Mouse (Mus musculus) olfactory bulb, adult 2 months (tissue): ENCODE measurements at regions not wholly inside any gene's neighbourhood (a gene's known extent, or its start where the extent isn't known, plus 50 kb on each side); places are given as distances from the start of the nearest gene placed in this dataset.

ENCODE experiments used
- H3K27ac ChIP-seq: fragments of 200-500 bp; 2 replicates; pipeline ENCODE4 v1.5.1; 2012; ENCODE audit warnings: low read depth, low read length; ENCODE audit not compliant: insufficient read depth
- H3K4me1 ChIP-seq: fragments of 200-500 bp; 2 replicates; pipeline ENCODE4 v1.6.1; 2012; ENCODE audit warnings: low read length; ENCODE audit not compliant: control insufficient read depth, insufficient read depth
- H3K4me3 ChIP-seq: fragments of 200-500 bp; 2 replicates; pipeline ENCODE4 v1.5.1; 2012; ENCODE audit warnings: mild to moderate bottlenecking, low read depth, low read length, moderate library complexity; ENCODE audit not compliant: insufficient read depth
- CTCF ChIP-seq: fragments of 200-500 bp; IDR thresholded peaks from 2 replicates; pipeline ENCODE4 v1.5.1; 2012; ENCODE audit warnings: low read depth, mild to moderate bottlenecking, low read length, moderate library complexity; ENCODE audit not compliant: insufficient read depth
- POLR2A ChIP-seq: fragments of 200-500 bp; IDR thresholded peaks from 2 replicates; pipeline ENCODE4 v1.6.1; 2012; ENCODE audit warnings: mild to moderate bottlenecking, low read depth, low read length, moderate library complexity; ENCODE audit not compliant: insufficient read depth
- WGBS: fragments of 180-500 bp; shearing (Covaris S2); methylation state at CpG from one replicate; pipeline ENCODE4 v1.1.7; 2018; 5-methylcytosine and 5-hydroxymethylcytosine counted together

DNA sequence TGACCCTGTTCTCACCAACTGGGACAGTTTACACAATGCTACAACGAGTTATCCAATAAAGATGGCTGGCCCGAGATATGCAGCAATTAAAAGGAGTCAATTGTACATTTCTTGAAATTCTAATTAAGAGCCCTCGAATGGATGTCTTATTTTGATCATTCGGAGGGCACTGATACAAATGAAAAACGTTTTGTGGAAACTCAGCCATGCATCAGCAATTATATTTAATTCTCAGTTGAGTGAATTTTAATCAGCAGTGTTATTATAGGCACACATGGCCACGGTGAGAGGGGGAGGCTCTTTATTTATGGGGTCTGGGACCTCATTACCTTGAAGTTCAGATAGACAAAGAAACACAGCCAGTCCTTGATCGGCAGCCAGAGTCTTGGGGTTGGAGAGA, 471.3 kb upstream of the Kcnab2 start:
- 38% methylated on average over 7 of the region's 7 CpGs for WGBS
- no peak overlapping the region for H3K4me3 ChIP-seq
- peaks cover 12% of the 10 kb centered on the region for H3K4me1 ChIP-seq
- TF ChIP-seq CTCF (no peak), POLR2A (no peak)
- H3K27ac ChIP-seq = no peak overlapping the region

DNA sequence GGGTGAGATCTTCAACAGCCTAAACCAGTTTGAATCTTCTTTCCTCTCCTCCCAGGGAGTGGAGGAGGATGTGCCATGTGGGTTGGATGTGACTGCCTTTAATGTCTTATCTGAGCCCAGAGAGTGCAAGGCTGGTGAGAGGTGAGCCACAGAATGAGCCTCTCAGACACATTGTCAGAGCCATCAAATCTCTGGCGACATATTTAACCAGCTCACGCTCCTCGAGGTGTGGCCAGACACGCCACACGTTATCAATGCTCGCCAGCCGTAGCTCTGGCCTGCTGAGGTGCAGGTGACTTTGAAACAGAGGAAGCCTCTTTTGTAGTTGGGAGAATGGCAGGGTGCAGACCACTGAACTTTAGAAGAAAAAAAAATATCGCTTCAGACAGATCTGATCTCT, 463.5 kb upstream of the Kcnab2 start:
- TF ChIP-seq CTCF = no peak
- no peak for TF ChIP-seq POLR2A
- no peak overlapping the region for H3K4me3 ChIP-seq
- H3K27ac ChIP-seq = no peak overlapping the region
- WGBS = 93% methylated on average over 8 of the region's 8 CpGs
- H3K4me1 ChIP-seq = no peaks in the 10 kb centered on the region

DNA sequence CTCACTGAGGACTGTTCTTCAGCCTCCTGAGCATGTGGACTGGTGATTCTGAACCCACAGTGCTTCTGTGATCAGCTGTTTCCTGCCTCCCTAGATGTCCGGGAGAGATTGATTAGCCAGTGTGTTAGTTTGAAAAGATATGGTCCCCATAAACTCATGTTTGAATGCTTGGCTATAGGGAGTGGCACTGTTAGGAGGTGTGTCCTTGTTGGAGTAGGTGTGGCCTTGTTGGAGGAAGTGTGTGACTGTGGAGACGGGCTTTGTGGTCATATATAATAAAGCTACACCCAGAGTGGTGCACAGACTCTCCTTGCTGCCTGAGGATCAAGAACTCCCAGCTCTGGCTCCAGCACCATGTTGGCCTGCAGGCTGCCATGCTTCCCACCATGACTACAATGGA, 458.9 kb upstream of the Kcnab2 start:
- Histone ChIP-seq H3K27ac (no peak overlapping the region), H3K4me1 (no peaks in the 10 kb centered on the region), H3K4me3 (no peak overlapping the region)
- 87% methylated on average over 2 of the region's 2 CpGs for WGBS
- TF ChIP-seq POLR2A (no peak), CTCF (no peak)

DNA sequence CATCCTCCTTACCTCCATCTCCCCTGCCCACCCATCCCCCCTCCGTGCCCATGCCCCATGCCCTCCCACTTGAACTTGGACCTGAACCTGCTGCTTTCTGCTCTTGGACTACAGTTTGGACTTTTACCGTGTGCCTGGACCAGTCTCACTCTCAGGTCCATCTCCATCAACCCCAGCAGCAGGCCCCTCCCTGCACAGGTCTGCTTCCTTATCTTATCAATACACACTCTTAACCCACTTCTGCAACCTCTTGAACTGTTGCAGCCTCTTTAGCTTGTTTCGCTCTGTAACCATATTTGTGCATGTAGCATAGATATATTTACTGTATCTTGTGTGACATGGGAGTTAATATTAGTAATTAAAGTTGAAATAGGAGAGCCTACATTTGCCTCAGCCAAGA, 457.8 kb upstream of the Kcnab2 start:
- Histone ChIP-seq H3K27ac (no peak overlapping the region), H3K4me1 (no peaks in the 10 kb centered on the region), H3K4me3 (no peak overlapping the region)
- WGBS = 86% methylated on average over 3 of the region's 3 CpGs
- TF ChIP-seq CTCF (no peak), POLR2A (no peak)

- TF ChIP-seq CTCF = no peak
- TF ChIP-seq POLR2A = no peak
- H3K27ac ChIP-seq = no peak overlapping the region
- H3K4me3 ChIP-seq = no peak overlapping the region
- 67% methylated on average over 5 of the region's 5 CpGs for WGBS
- no peaks in the 10 kb centered on the region for H3K4me1 ChIP-seq
These were observed 450.8 kb upstream of the Kcnab2 start for GRCm38 (mm10) chr4:152928422-152928985.

DNA sequence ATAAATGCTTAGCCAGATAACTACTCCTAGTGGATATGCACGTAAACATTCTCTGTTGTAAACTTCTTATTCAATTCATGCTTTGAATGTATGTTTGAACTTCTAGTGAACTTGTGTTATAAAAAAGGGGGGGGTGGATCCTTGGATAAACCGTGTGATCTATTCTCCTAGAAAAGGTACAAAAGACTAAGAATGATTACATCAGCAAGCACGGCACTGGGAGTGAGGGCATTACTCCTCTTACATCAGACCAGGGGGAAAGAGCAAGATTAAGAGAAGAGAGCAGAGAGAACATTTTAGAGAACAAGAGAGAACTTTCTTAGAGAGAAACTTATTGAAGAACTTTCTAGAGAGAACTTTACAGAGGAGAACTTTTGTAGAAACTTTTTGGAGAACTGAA, 442.6 kb upstream of the Kcnab2 start:
- H3K4me1 ChIP-seq = peaks cover 3% of the 10 kb centered on the region; the same call in 1 of the 2 replicates
- TF ChIP-seq POLR2A (no peak), CTCF (no peak)
- WGBS = 86% methylated on average over 3 of the region's 3 CpGs
- H3K4me3 ChIP-seq = no peak overlapping the region
- no peak overlapping the region for H3K27ac ChIP-seq

DNA sequence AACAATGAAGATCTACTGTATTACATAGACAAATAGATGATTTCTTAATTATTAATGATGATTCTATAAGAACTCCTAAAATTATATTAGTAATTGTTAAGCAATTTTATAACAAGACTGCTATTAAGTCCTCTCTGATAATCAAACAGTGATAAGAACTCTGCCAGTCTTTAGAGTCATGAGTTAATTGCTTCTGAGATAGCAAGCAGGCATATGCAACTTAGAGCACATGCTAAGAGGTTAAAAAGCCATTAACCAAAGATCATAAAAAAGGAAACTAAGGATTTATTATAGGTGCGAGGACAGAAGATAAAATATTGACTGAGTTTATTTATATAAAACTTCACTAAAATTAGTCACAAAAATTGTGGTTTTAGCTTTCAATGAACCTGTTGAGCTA, 442.2 kb upstream of the Kcnab2 start:
- 78% methylated on average over 1 of the region's 1 CpGs for WGBS
- Histone ChIP-seq H3K4me1 (peaks cover 3% of the 10 kb centered on the region; the same call in 1 of the 2 replicates), H3K4me3 (no peak overlapping the region), H3K27ac (no peak overlapping the region)
- TF ChIP-seq POLR2A (no peak), CTCF (no peak)

- peaks cover 5% of the 10 kb centered on the region; the same call in 1 of the 2 replicates for H3K4me1 ChIP-seq
- H3K4me3 ChIP-seq = no peak overlapping the region
- TF ChIP-seq POLR2A (no peak), CTCF (no peak)
- no peak overlapping the region for H3K27ac ChIP-seq
- 18% methylated on average over 7 of the region's 7 CpGs for WGBS
These were observed 438.9 kb upstream of the Kcnab2 start for GRCm38 (mm10) chr4:152916576-152916975.

- Histone ChIP-seq H3K4me3 (no peak overlapping the region), H3K27ac (no peak overlapping the region), H3K4me1 (peaks cover 5% of the 10 kb centered on the region; the same call in 1 of the 2 replicates)
- TF ChIP-seq CTCF = no peak
- 0 out of 2 replicates have a peak, but pooled peaks have one; percentile 20 for TF ChIP-seq POLR2A
- 23% methylated on average over 10 of the region's 10 CpGs for WGBS
These were observed 435.8 kb upstream of the Kcnab2 start for GRCm38 (mm10) chr4:152913497-152913896.

DNA sequence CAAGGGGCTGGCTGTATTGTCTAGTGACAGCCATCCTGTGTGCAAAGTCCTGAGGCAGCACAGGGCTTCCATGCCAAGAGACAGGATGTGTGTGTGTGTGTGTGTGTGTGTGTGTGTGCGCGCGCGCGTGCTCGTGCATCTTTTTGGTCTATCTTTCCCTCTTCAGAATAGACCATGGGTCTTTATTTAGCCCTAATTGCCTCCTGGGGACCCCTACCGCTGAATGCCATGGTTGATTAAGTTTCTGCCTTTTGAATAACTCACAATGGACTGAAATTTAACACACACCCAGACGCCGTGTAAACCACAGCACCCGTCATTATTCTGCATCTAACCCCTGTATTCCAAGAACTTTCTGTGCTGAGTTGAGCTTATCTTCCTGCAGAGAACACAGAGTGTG, 435.2 kb upstream of the Kcnab2 start:
- WGBS = 43% methylated on average over 10 of the region's 10 CpGs
- TF ChIP-seq POLR2A (no peak), CTCF (no peak)
- H3K27ac ChIP-seq = no peak overlapping the region

More for the DNA sequence above, 435.2 kb upstream of the Kcnab2 start:
- H3K4me1 ChIP-seq = peaks cover 11% of the 10 kb centered on the region
- H3K4me3 ChIP-seq = no peak overlapping the region
